Mouse (Mus musculus) neural tube, embryonic 10.5 days (tissue): ENCODE measurements at regions not wholly inside any gene's neighbourhood (a gene's known extent, or its start where the extent isn't known, plus 50 kb on each side); places are given as distances from the start of the nearest gene placed in this dataset.

Experiments used
- DNase-seq: peaks from one replicate; pipeline ENCODE4 v3.0.0-alpha.2; 2017; ENCODE audit warnings: low spot score; ENCODE audit errors: extremely low spot score

DNA sequence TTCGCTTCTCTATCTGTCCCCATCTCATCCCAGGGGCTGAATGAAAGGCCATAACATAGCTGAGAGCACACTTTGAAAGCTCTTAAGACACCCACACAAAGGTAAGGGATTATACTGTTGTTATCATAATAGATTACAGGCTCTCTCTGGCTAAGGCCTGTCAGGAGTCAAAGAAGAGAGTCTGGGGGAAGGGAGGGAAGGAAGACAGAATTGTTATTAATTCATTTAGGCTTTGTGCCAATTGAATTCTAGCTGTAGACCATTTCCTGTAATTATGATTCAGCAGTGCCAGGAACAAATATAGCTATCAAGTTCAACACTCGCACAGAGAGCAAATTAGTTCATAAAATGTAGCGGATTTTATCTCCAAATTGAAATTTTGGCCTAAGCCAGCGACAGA lies 369.3 kb upstream of the Gm10306 start:
- no peak for DNase-seq

- no peak for DNase-seq
Observed at GRCm38 (mm10) chr4:94188354-94188753, 368.0 kb upstream of the Gm10306 start.

GRCm38 (mm10) chr4:94188888-94189287 lies 367.5 kb upstream of the Gm10306 start:
- no peak for DNase-seq

DNA sequence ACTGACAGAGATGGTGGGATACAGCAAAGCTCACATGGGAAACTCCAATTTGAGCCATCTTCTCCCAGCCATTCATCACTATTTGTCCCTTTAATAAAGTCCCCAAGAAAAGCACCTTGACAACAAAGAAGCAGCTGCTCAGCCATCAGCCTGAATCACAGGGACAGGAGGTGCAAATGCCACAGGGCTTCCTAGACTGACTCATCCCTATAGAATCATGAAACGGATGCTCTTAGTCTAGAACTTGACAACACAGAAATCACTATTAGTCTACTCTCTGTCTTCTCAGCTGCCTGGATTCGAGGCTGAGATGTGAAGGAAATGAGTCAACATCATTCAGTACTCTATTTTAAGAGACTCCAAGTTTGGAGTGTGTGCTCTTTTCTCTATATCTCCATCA lies 365.4 kb upstream of the Gm10306 start:
- no peak for DNase-seq

GRCm38 (mm10) chr4:94216265-94216664 lies 340.1 kb upstream of the Gm10306 start:
- DNase-seq, result no peak

GRCm38 (mm10) chr4:94235650-94236206 lies 320.6 kb upstream of the Gm10306 start:
- no peak for DNase-seq

GRCm38 (mm10) chr4:94256026-94256425 lies 300.3 kb upstream of the Gm10306 start:
- no peak for DNase-seq

DNA sequence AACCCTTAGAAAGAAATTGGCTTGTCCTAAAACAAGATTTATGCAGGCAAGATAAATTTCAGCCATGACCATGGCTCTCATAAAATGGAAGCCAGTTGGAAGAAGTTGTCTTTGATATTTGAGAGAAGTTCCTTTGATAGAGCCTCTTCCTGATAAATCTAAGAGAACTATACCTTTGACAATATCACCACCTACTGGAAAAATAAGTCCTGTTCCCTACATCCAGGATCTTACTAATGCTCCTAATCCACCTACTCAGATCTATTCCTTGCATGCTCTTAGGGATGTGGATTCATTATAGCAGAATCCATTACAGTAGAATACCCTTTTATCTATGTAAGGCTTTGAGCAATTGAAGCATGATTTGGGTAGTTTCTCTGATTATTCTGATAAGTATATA lies 295.2 kb upstream of the Gm10306 start:
- no peak for DNase-seq

DNA sequence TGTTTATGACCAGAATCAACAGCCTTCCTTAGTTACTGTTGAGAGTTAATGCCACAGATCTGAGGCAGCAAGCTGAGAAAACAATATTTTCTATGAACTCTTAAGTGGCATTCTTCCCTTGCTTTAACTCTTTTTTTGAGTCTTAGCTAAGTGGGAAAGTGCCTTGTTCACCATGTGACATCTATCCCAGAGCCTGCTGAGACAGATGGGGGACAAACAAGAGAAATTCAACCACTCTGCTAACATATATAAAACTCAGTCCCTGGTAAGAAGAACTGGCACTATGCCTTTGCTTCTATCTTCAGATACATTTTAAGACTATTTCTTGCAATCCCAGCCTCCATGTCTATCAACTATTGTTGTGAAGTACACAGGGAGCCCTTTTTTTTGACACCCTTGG lies 274.6 kb upstream of the Gm10306 start:
- DNase-seq, result no peak

GRCm38 (mm10) chr4:94292150-94292549 lies 264.2 kb upstream of the Gm10306 start:
- no peak for DNase-seq

DNA sequence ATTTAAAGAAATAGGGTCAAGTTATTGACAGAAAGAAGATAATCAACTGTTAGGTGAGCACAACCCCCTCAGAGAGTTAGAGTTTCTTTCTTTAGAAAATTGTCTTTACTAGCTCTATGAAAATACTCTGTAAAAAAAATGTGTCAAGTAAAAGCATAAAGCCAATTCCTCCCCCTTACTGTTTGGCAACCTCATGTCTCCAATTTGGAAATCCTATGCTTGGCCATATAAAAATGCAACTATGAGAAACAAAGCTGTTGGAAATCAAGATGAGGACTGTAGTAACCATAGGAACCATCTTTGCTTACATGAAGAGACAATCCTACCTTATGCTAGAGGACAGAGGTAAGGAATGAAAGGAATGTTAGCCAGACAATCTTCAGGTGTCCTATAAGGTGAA lies 239.0 kb upstream of the Gm10306 start:
- no peak for DNase-seq

GRCm38 (mm10) chr4:94326759-94327158 lies 229.6 kb upstream of the Gm10306 start:
- no peak for DNase-seq

DNA sequence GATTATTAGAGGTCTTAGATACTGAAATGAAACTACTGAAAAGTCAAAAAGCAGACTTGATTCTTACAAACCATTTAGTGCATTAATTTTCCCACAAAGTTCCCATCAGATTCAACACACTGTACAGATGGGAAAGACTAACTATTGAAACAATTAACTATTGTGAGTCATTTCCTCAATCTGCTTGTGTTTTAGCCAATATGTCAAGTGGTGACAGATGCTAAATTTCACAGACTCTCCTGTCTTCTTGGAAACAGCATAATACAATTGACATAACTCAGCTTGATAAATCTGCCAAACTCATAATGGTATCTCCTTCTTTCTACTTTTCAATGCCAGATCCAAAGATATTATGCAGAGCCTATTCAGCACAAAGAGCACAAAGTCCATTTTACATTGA lies 213.0 kb upstream of the Gm10306 start:
- no peak for DNase-seq

- no peak for DNase-seq
Observed at GRCm38 (mm10) chr4:94349273-94349672, 207.1 kb upstream of the Gm10306 start.

DNA sequence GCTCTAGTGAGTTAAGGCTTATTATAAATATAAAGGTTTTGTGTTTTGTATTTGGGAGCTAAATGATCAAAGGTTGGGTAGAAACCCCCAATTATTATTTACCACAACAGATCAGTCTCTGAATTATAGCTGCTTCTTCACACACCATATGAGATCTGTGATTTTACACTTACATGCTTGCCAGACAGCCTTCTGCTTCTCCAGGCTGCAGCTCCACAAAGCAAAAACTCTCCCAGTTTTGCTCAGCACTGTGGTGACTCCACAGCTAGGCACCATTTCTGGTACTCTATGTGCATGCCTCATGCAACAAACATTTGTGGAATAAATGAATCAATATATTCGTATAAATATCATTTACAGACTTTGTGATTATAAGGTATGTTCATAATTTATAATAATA lies 199.4 kb upstream of the Gm10306 start:
- DNase-seq, result no peak

GRCm38 (mm10) chr4:94360810-94361527 lies 195.4 kb upstream of the Gm10306 start:
- DNase-seq, result no peak

- DNase-seq, result no peak
Observed at GRCm38 (mm10) chr4:94361528-94362217, 194.7 kb upstream of the Gm10306 start.

DNA sequence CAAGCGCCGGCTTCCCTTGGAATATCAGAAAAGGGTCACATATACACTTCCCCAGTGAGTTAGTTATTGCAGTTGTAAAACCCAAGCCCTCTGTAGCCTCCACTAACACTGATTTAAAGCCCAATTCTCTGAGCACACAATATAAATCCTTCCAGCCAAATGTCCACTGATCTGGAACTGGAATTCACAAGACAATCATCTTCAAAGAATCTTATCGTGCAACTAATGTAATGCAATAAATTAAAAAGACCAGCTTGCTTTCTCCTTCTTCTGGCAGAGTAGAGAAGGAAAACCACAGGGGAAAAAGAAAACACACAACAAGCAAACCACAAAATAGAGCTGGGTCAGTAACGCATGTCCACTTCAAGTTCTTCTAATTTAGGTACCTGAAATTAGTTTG lies 191.0 kb upstream of the Gm10306 start:
- DNase-seq, result no peak

DNA sequence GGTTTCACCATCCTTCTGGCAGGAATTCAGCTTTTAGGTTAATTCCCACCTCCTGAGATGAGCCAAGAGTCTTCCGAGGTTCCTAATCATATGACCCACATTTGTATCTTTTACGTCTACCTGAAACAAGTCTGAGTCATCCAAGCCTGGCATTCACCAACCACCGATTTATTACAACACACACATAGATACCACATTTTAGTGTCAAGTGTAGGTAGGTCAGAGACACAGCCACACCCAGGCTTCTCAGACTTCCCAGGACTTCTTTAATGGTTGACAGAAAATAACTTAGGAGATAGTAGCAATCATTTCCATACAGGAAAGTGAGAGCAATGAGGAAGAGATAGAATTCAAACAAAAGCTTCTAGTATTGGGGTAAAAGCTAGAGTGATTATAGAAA lies 189.2 kb upstream of the Gm10306 start:
- DNase-seq, result no peak

- DNase-seq, result no peak
Observed at GRCm38 (mm10) chr4:94370981-94371380, 185.4 kb upstream of the Gm10306 start.

GRCm38 (mm10) chr4:94376256-94376655 lies 180.1 kb upstream of the Gm10306 start:
- no peak for DNase-seq

DNA sequence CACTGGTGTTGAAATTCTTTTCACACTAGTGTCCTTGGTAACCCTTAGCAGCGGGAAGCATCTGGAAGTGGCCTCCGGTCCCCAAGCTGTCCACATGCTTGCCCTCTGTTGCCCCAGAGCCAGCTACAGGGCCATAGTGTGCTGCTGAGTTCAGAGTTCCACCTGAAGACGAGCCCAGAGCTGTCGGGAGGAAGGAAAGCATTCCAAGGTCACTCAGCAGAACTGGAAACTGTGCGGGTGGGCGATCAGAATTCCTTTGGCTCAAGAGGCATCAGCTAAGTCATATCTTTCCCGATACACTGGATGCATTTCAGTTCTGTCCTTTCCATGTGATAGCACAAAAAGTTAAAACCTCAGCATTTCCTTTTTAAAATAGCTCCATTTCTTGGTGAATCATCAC lies 170.6 kb upstream of the Gm10306 start:
- no peak for DNase-seq

GRCm38 (mm10) chr4:94388317-94388716 lies 168.0 kb upstream of the Gm10306 start:
- no peak for DNase-seq
